Mouse (Mus musculus) C2C12 (cell line): ENCODE measurements around the gene Tbck. TPM values are rescaled to one million over a fixed set of nuclear protein-coding genes. Genes with fewer than 3 reads are reported as not detected.

ENCODE experiments used
- H3K27me3 ChIP-seq: one replicate; pipeline ENCODE4 v1.6.1; 2011; ENCODE audit not compliant: control insufficient read depth, insufficient read depth, insufficient read length
- H3K36me3 ChIP-seq: one replicate; pipeline ENCODE4 v1.6.1; 2011; ENCODE audit not compliant: control insufficient read depth, insufficient read depth
- H3K4me3 ChIP-seq: one replicate; pipeline ENCODE4 v1.5.1; 2011; ENCODE audit warnings: mild to moderate bottlenecking, control low read depth; ENCODE audit not compliant: poor library complexity, insufficient read depth, severe bottlenecking
- H3K79me2 ChIP-seq: one replicate; pipeline ENCODE4 v1.6.1; 2011; ENCODE audit not compliant: control insufficient read depth, insufficient read depth
- H3K79me3 ChIP-seq: one replicate; pipeline ENCODE4 v1.6.1; 2011; ENCODE audit warnings: low read depth, control low read depth
- H3ac ChIP-seq: one replicate; pipeline ENCODE3; 2011; ENCODE audit warnings: low read depth; ENCODE audit not compliant: control insufficient read depth, insufficient read length
- CEBPB ChIP-seq: IDR thresholded peaks from one replicate; pipeline ENCODE4 v1.6.1; 2011; ENCODE audit warnings: low read depth, mild to moderate bottlenecking, control low read depth, moderate library complexity
- CTCF ChIP-seq: IDR thresholded peaks from one replicate; pipeline ENCODE4 v1.5.1; 2011; ENCODE audit not compliant: control insufficient read depth, insufficient read depth, insufficient read length
- FOSL1 ChIP-seq: IDR thresholded peaks from one replicate; pipeline ENCODE4 v1.8.0; 2011; ENCODE audit warnings: mild to moderate bottlenecking, low read length; ENCODE audit not compliant: poor library complexity, insufficient read depth, severe bottlenecking
- MAX ChIP-seq: IDR thresholded peaks from one replicate; pipeline ENCODE4 v1.6.1; 2011; ENCODE audit warnings: mild to moderate bottlenecking, control low read depth
- MYOD1 ChIP-seq: IDR thresholded peaks from one replicate; pipeline ENCODE4 v1.6.1; 2011; ENCODE audit warnings: low read depth; ENCODE audit not compliant: control insufficient read depth, insufficient read length
- MYOG ChIP-seq: IDR thresholded peaks from one replicate; pipeline ENCODE4 v1.6.1; 2011; ENCODE audit not compliant: control insufficient read depth, insufficient read length; ENCODE audit errors: extremely low read depth
- USF1 ChIP-seq: IDR thresholded peaks from one replicate; pipeline ENCODE4 v1.6.1; 2011; ENCODE audit warnings: low read depth, mild to moderate bottlenecking, control low read depth, moderate library complexity
- polyA plus RNA-seq: library from polyadenylated mRNA; unstranded; fragments of >200 nt; fragmentation: generic; extraction: Trizol; gene quantifications from one replicate; pipeline ENCODE4 v1.2.1, GENCODE M21; 2012; ENCODE audit warnings: missing spikeins

The Tbck gene
- polyA plus RNA-seq, 1 experiment: 2.5 TPM

DNA sequence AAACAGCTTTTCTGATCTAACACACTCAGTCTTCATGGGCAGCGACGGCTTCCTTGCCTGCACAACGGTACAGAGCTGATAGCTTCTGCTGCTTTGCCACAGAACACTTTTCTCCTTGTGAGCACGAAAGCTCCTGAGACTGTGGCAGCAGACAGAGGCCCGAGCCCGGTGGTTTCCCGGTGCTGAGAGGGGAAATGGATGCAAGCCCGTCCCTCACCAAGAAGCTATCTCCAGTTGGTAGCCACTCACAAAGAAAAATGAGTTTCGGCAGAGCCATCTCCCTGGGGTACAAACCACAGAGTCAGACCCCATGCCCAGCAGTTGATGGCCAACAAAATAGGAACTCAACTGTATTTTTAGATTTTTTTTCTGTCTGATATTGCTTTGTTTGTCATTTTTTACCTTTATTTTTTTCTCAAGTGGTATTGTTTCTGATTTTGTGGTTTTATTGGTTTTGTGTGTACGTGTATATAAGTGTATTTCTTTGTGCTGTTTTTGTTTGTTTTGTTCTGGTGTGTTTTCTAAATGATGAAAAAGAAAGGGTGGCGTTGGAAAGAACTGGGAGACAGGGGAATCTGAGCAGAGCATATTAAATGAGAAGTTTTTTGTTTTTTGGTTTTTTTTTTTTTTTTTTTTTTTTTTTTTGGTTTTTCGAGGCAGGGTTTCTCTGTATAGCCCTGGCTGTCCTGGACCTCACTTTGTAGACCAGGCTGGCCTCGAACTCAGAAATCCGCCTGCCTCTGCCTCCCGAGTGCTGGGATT lies 154.9 kb downstream of the Tbck start:
- H3K36me3 ChIP-seq: peaks cover 7% of the 10 kb centered on the region
- H3K27me3 ChIP-seq: no peaks in the 10 kb centered on the region
- no peak for TF ChIP-seq USF1
- TF ChIP-seq MYOG: no peak
- TF ChIP-seq MAX: no peak
- TF ChIP-seq MYOD1: no peak
- TF ChIP-seq CTCF: no peak
- no peak for TF ChIP-seq FOSL1
- TF ChIP-seq CEBPB: no peak
- H3K4me3 ChIP-seq: no peak overlapping the region
- H3K79me2 ChIP-seq: no peaks in the 10 kb centered on the region
- no peak overlapping the region for H3ac ChIP-seq
- H3K79me3 ChIP-seq: no peaks in the 10 kb centered on the region

GRCm38 (mm10) chr3:132839516-132839915 lies 155.6 kb downstream of the Tbck start:
- Histone ChIP-seq H3K4me3 (no peak overlapping the region), H3K79me2 (no peaks in the 10 kb centered on the region), H3ac (no peak overlapping the region), H3K36me3 (peaks cover 2% of the 10 kb centered on the region), H3K79me3 (no peaks in the 10 kb centered on the region), H3K27me3 (no peaks in the 10 kb centered on the region)
- TF ChIP-seq USF1 (no peak), CEBPB (no peak), MAX (no peak)

DNA sequence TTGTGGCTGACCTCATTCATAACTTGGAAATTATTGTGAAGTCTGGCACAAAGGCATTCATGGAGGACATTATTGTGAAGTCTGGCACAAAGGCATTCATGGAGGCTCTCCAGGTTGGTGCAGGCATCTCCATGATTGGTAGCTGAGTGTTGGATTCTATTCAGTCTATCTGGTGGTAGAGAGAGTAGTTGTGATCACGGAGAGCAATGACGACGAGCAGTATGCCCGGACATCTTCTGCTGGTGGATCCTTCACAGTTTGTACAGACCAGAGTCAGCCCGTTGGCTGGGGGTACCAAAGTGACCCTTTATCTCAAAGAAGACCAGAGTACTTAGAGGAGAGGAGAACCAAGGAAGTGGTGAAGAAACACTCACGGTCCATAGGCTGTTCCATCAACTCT lies 158.7 kb downstream of the Tbck start:
- Histone ChIP-seq H3K79me3 (no peaks in the 10 kb centered on the region), H3K79me2 (no peaks in the 10 kb centered on the region), H3K27me3 (no peaks in the 10 kb centered on the region), H3ac (no peak overlapping the region), H3K4me3 (no peak overlapping the region), H3K36me3 (no peaks in the 10 kb centered on the region)
- no peak for TF ChIP-seq USF1
- TF ChIP-seq CTCF: no peak
- TF ChIP-seq MYOD1: no peak
- TF ChIP-seq CEBPB: no peak

DNA sequence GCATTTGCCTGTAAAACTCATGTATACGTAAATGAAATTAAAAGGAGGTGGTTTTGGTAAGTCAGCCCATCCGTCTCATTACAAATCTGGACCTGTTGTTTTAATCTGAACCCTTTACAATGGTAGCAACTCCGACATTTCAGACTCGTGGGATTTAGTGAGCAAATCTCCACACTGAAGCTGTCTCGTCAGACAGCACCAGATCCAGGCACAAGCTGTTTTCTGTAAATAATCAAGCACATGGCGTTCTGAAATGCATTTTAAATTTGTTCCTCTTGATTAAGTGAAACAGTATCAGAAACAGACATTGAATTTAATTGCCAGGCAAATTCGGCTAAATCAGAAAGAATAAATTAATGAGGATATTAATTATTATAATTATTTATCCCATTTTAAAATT lies 165.7 kb downstream of the Tbck start:
- Histone ChIP-seq H3K79me3 (no peaks in the 10 kb centered on the region), H3K4me3 (no peak overlapping the region), H3ac (no peak overlapping the region), H3K36me3 (no peaks in the 10 kb centered on the region), H3K79me2 (no peaks in the 10 kb centered on the region), H3K27me3 (no peaks in the 10 kb centered on the region)
- TF ChIP-seq MYOG (no peak), MYOD1 (no peak), MAX (no peak), CTCF (no peak), CEBPB (no peak), FOSL1 (no peak), USF1 (no peak)

- H3K27me3 ChIP-seq: no peaks in the 10 kb centered on the region
- H3ac ChIP-seq: no peak overlapping the region
- H3K36me3 ChIP-seq: no peaks in the 10 kb centered on the region
- no peak for TF ChIP-seq CTCF
- TF ChIP-seq CEBPB: no peak
- TF ChIP-seq MYOD1: no peak
- H3K79me2 ChIP-seq: no peaks in the 10 kb centered on the region
- no peaks in the 10 kb centered on the region for H3K79me3 ChIP-seq
- H3K4me3 ChIP-seq: no peak overlapping the region
Measured at GRCm38 (mm10) chr3:132850431-132850830, 166.5 kb downstream of the Tbck start.

DNA sequence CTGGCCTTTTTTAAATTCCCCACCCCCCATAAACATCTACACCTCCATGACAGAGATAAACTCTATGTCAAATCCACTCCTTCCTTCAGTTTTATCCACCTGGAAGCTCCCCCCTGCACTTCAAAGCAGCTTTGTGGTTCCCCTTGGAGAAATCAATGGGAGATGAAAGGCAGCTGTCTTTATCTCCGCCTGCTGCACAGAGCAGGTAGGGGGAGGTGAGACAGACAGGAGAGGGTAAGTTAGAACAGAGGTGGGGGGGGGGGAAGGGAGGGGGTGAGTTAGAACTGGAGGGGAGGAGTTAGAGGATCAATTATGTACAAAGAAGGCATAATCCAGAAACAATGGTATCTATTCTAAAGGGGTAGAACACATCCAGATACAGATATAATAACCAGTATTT lies 167.5 kb downstream of the Tbck start:
- TF ChIP-seq CTCF (no peak), MYOD1 (no peak), CEBPB (no peak), USF1 (no peak), FOSL1 (no peak)
- Histone ChIP-seq H3K36me3 (no peaks in the 10 kb centered on the region), H3K4me3 (no peak overlapping the region), H3K79me2 (no peaks in the 10 kb centered on the region), H3K79me3 (no peaks in the 10 kb centered on the region), H3ac (no peak overlapping the region), H3K27me3 (no peaks in the 10 kb centered on the region)
